Mouse (Mus musculus) liver, adult 2 months (tissue): ENCODE measurements at regions not wholly inside any gene's neighbourhood (a gene's known extent, or its start where the extent isn't known, plus 50 kb on each side); places are given as distances from the start of the nearest gene placed in this dataset.

Source experiments
- DNase-seq: peaks from one replicate; pipeline ENCODE4 v3.0.0-alpha.2; 2011; ENCODE audit warnings: low read depth, low spot score; ENCODE audit errors: extremely low read depth
- H3K27ac ChIP-seq: fragments of 200-500 bp; replicated peaks from 2 replicates; pipeline ENCODE4 v1.5.1; 2012; ENCODE audit warnings: low read depth, mild to moderate bottlenecking, control low read depth, inconsistent platforms, low read length; ENCODE audit not compliant: insufficient read depth
- H3K27me3 ChIP-seq: fragments of 200-500 bp; 2 replicates; pipeline ENCODE4 v1.6.1; 2012; ENCODE audit warnings: mild to moderate bottlenecking, moderate library complexity, low read length, inconsistent platforms; ENCODE audit not compliant: control insufficient read depth, insufficient read depth
- H3K36me3 ChIP-seq: fragments of 200-500 bp; 2 replicates; pipeline ENCODE4 v1.6.1; 2012; ENCODE audit warnings: low read length, inconsistent platforms; ENCODE audit not compliant: control insufficient read depth, insufficient read depth
- H3K4me1 ChIP-seq: fragments of 200-500 bp; 2 replicates; pipeline ENCODE4 v1.6.1; 2011; ENCODE audit warnings: low read length; ENCODE audit not compliant: control insufficient read depth, insufficient read depth
- H3K4me3 ChIP-seq: fragments of 200-500 bp; 2 replicates; pipeline ENCODE4 v1.5.1; 2011; ENCODE audit warnings: low read depth, mild to moderate bottlenecking, control low read depth, low read length, moderate library complexity; ENCODE audit not compliant: insufficient read depth
- H3K79me2 ChIP-seq: fragments of 200-500 bp; 2 replicates; pipeline ENCODE4 v1.6.1; 2012; ENCODE audit warnings: inconsistent platforms, mild to moderate bottlenecking, low read length, moderate library complexity; ENCODE audit not compliant: control insufficient read depth, insufficient read depth
- H3K9ac ChIP-seq: fragments of 200-500 bp; 2 replicates; pipeline ENCODE4 v1.6.1; 2012; ENCODE audit warnings: low read depth, mild to moderate bottlenecking, control low read depth, inconsistent platforms, low read length
- CTCF ChIP-seq: fragments of 200-500 bp; IDR thresholded peaks from 2 replicates; pipeline ENCODE4 v1.5.1; 2011; ENCODE audit warnings: low read depth, low read length, control low read depth
- POLR2A ChIP-seq: fragments of 200-500 bp; IDR thresholded peaks from 2 replicates; pipeline ENCODE4 v1.6.1; 2011; ENCODE audit warnings: low read length, control low read depth; ENCODE audit not compliant: insufficient read depth; ENCODE audit errors: extremely low read depth
- WGBS: fragments of 180-500 bp; shearing (Covaris S2); methylation state at CpG from one replicate; pipeline ENCODE4 v1.1.7; 2018; 5-methylcytosine and 5-hydroxymethylcytosine counted together

- no peak overlapping the region for H3K27ac ChIP-seq
- no peak for TF ChIP-seq CTCF
- no peak for TF ChIP-seq POLR2A
- no peak overlapping the region for H3K4me3 ChIP-seq
- DNase-seq, result no peak
- no peaks in the 10 kb centered on the region for H3K4me1 ChIP-seq
- WGBS, result 60% methylated on average over 3 of the region's 3 CpGs
- H3K9ac ChIP-seq, result no peak overlapping the region
- H3K79me2 ChIP-seq, result no peaks in the 10 kb centered on the region
- H3K27me3 ChIP-seq, result no peaks in the 10 kb centered on the region
- H3K36me3 ChIP-seq, result no peaks in the 10 kb centered on the region
These were observed 291.9 kb upstream of the Rnf32 start for GRCm38 (mm10) chr5:28903805-28904320.

DNA sequence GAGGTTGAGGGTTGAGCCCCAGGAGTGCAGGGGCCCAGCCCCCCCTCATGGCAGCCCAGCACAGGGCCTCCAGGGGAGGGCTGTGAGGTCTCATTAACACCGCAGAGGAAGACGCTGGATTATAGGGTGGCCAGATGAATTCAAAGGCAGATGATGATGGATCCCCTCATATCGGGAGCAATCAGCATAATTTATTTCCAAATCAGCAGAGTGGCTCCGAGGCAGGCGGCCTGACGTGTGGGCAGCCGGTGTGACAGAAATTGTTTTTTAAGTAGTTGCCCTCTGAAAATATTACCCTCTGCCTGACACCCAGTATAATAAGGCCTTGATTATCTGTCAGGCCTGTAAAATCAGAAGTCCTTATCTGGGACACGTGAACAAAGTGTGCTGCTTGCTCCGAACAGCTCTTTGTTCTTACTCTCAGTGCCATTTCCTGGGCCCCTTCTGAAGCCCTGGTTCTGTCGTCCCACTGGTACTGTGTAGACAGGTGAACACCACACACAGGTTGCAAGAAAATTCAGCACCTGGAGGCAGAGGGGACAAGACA is 303.0 kb upstream of the Rnf32 start:
- DNase-seq, result no peak
- Histone ChIP-seq H3K27me3 (no peaks in the 10 kb centered on the region), H3K36me3 (no peaks in the 10 kb centered on the region), H3K4me3 (no peak overlapping the region), H3K9ac (no peak overlapping the region), H3K4me1 (no peaks in the 10 kb centered on the region), H3K79me2 (no peaks in the 10 kb centered on the region), H3K27ac (no peak overlapping the region)
- TF ChIP-seq CTCF (no peak), POLR2A (no peak)
- 65% methylated on average over 10 of the region's 10 CpGs for WGBS

DNA sequence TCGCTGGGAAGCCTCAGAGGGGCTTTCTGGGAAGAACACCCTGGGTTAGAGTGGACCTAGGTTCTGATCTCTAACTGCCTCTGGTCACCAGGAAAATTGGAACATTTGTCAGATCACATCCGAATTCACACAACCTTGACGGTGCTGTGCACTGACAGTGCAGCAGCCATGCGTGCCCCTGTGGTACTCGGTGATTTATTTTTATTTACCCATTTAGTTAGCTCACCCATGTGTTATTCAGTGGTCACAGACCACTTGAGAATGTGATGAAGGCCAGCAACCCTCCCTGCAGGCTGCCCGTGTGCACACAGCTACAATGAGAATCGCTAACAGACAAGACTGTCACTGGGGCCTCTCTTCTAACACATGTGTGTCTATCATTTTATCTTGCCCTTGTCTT is 303.8 kb upstream of the Rnf32 start:
- 81% methylated on average over 7 of the region's 7 CpGs for WGBS
- DNase-seq, result no peak
- Histone ChIP-seq H3K36me3 (no peaks in the 10 kb centered on the region), H3K27me3 (no peaks in the 10 kb centered on the region), H3K27ac (no peak overlapping the region), H3K4me1 (no peaks in the 10 kb centered on the region), H3K4me3 (no peak overlapping the region), H3K9ac (no peak overlapping the region), H3K79me2 (no peaks in the 10 kb centered on the region)
- TF ChIP-seq POLR2A (no peak), CTCF (no peak)

DNA sequence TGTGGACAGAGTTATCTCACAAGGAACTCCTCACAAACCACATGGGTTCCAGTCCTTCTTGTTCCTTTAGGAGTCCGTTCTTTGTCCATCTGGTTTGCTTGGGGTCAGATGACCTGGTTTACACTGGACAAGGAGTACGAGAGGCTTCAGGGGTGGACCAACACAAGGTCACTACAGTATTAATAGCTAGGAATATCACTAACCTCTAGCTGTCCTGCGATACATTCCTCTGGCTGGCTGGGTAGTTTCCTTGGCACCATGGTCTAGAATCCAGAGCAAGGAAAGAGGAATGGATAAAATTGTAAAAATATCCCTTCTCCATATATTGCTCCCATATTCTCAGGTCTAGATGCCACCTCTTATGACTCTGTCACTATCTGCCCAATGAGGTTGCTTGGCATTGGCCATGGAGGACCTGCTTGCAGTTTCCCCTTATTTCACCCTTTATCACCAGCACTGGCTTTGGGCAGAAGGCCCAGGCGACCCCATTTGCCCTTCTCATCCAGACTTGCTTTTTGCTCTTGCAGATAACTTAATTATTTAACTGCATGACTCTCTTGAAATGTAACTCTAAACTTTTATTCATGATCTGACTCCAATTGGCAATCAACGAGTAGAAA is 310.9 kb upstream of the Rnf32 start:
- no peak for DNase-seq
- Histone ChIP-seq H3K4me1 (no peaks in the 10 kb centered on the region), H3K27me3 (no peaks in the 10 kb centered on the region), H3K79me2 (no peaks in the 10 kb centered on the region), H3K4me3 (no peak overlapping the region), H3K36me3 (no peaks in the 10 kb centered on the region), H3K27ac (no peak overlapping the region), H3K9ac (no peak overlapping the region)
- TF ChIP-seq CTCF (no peak), POLR2A (no peak)
- WGBS, result 74% methylated on average over 5 of the region's 5 CpGs

- no peak overlapping the region for H3K4me3 ChIP-seq
- no peak for DNase-seq
- no peaks in the 10 kb centered on the region for H3K36me3 ChIP-seq
- H3K27ac ChIP-seq, result no peak overlapping the region
- H3K27me3 ChIP-seq, result no peaks in the 10 kb centered on the region
- no peak overlapping the region for H3K9ac ChIP-seq
- no peaks in the 10 kb centered on the region for H3K79me2 ChIP-seq
- TF ChIP-seq CTCF (no peak), POLR2A (no peak)
- H3K4me1 ChIP-seq, result no peaks in the 10 kb centered on the region
- 76% methylated on average over 8 of the region's 8 CpGs for WGBS
These were observed 319.6 kb upstream of the Rnf32 start for GRCm38 (mm10) chr5:28876199-28876598.

- Histone ChIP-seq H3K9ac (no peak overlapping the region), H3K4me3 (no peak overlapping the region), H3K36me3 (no peaks in the 10 kb centered on the region), H3K4me1 (no peaks in the 10 kb centered on the region), H3K79me2 (no peaks in the 10 kb centered on the region), H3K27me3 (no peaks in the 10 kb centered on the region), H3K27ac (no peak overlapping the region)
- WGBS, result 87% methylated on average over 3 of the region's 3 CpGs
- TF ChIP-seq CTCF (no peak), POLR2A (no peak)
- no peak for DNase-seq
These were observed 322.1 kb upstream of the Rnf32 start for GRCm38 (mm10) chr5:28873600-28874265.
